Mouse (Mus musculus) cortical plate, adult 2 months (tissue): ENCODE data around the gene 1700067P10Rik.

ENCODE experiments used
- CTCF ChIP-seq: fragments of 200-500 bp; IDR thresholded peaks from 2 replicates; pipeline ENCODE4 v1.5.1; 2011; ENCODE audit warnings: mild to moderate bottlenecking, control low read depth, low read length; ENCODE audit not compliant: insufficient read depth; ENCODE audit errors: extremely low read depth
- POLR2A ChIP-seq: fragments of 200-500 bp; IDR thresholded peaks from 2 replicates; pipeline ENCODE4 v1.6.1; 2011; ENCODE audit warnings: mild to moderate bottlenecking, low read length, control low read depth; ENCODE audit not compliant: insufficient read depth; ENCODE audit errors: extremely low read depth

- no peak for TF ChIP-seq CTCF
- no peak for TF ChIP-seq POLR2A
These were observed 45.8 kb upstream of the 1700067P10Rik start for GRCm38 (mm10) chr17:48043154-48043880.
